Mouse (Mus musculus) liver, adult 2 months (tissue): ENCODE data around the gene Scly.

Source experiments
- CTCF ChIP-seq: fragments of 200-500 bp; IDR thresholded peaks from 2 replicates; pipeline ENCODE4 v1.5.1; 2011; ENCODE audit warnings: low read depth, low read length, control low read depth
- POLR2A ChIP-seq: fragments of 200-500 bp; IDR thresholded peaks from 2 replicates; pipeline ENCODE4 v1.6.1; 2011; ENCODE audit warnings: low read length, control low read depth; ENCODE audit not compliant: insufficient read depth; ENCODE audit errors: extremely low read depth

DNA sequence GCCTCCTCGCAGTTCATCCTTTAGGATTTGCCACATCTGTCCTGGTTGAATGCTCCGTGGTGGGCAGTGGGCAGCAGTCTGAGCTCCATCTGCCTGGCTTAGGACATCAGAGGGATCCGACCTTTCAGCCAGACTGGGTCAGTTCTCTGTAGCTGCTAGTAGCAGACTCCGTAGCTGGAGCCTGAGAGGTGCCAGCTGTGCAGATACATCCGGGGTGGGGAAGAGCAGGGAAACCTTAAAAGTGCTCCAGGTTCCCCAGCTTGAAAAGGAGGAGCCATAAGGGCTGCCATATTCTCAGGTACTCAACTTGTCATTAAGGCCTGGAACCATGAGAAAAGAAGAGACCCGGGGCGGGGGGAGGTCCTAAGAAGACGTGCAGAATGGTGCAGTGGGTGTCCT, 67.7 kb downstream of the Scly start:
- no peak for TF ChIP-seq POLR2A
- no peak for TF ChIP-seq CTCF
